Comparison of ENCODE assay signal across 28 mouse cellular contexts in genomic region chr7:133202092-133202880, GRCm38 (mm10).
DNase-seq lines count a peak whose midpoint lies in the region; ATAC-seq and TF ChIP-seq lines count a peak whose summit lies in the region.
"Had no signal": no experiment of that assay in that cellular context is flagged by ENCODE, and none has a peak within 500 bp of the region (broad histone marks: within the 10 kb centered on the region; RNA-seq: fewer than 3 reads in every experiment).

No protein-coding gene starts in this region.

- no peak for DNase-seq in kidney, postnatal 25 days
- peak; percentile 42 for DNase-seq in limb, embryonic 11.5 days (ENCODE audit: low spot score)
- DNase-seq in limb, embryonic 10.5 days (ENCODE audit: low spot score): no peak
- peak; percentile 60 for DNase-seq in ZHBTc4 (ENCODE audit: low read depth, low spot score)
- DNase-seq in limb, embryonic 14.5 days (ENCODE audit: low spot score): peak; percentile 17
- no peak for DNase-seq in heart, postnatal 14 days
- DNase-seq: adrenal gland, adult 2 months; adrenal gland, postnatal 36 days; cerebellum, adult 2 months; cerebellum, postnatal 14 days; heart, adult 2 months; kidney, postnatal 36 days; left cerebral cortex, postnatal 4 days; liver, postnatal 0 days; lung, postnatal 14 days; right cerebral cortex, postnatal 4 days; thymus, adult 2 months; thymus, postnatal 4 days had no signal

- H3K9ac ChIP-seq in kidney, embryonic 15.5 days: no peak overlapping the region
- H3K9ac ChIP-seq in limb, embryonic 11.5 days (ENCODE audit: low read length): no peak overlapping the region
- H3K9ac ChIP-seq in limb, embryonic 14.5 days (ENCODE audit: low read depth, low read length, severe bottlenecking): no peak overlapping the region
- H3K9ac ChIP-seq: heart, embryonic 12.5 days; hindbrain, embryonic 14.5 days; liver, embryonic 12.5 days; liver, postnatal 0 days; neural tube, embryonic 12.5 days had no signal

- H3K36me3 ChIP-seq in kidney, embryonic 15.5 days: no peaks in the 10 kb centered on the region
- H3K36me3 ChIP-seq in limb, embryonic 11.5 days (ENCODE audit: control insufficient read depth, insufficient read depth, low read length): no peaks in the 10 kb centered on the region
- no peaks in the 10 kb centered on the region for H3K36me3 ChIP-seq in limb, embryonic 10.5 days
- no peaks in the 10 kb centered on the region for H3K36me3 ChIP-seq in limb, embryonic 14.5 days (ENCODE audit: control insufficient read depth, insufficient read depth, low read length)
- H3K36me3 ChIP-seq: heart, embryonic 12.5 days; liver, embryonic 12.5 days; midbrain, embryonic 10.5 days; neural tube, embryonic 12.5 days had no signal

- peaks cover 28% of the 10 kb centered on the region for H3K4me1 ChIP-seq in kidney, embryonic 15.5 days
- H3K4me1 ChIP-seq in limb, embryonic 11.5 days (ENCODE audit: control insufficient read depth, insufficient read depth, low read length): peaks cover 2% of the 10 kb centered on the region; the same call in 1 of the 2 replicates
- H3K4me1 ChIP-seq in limb, embryonic 10.5 days: peaks cover 45% of the 10 kb centered on the region
- H3K4me1 ChIP-seq in limb, embryonic 14.5 days (ENCODE audit: control insufficient read depth, insufficient read depth, low read length): peaks cover 6% of the 10 kb centered on the region
- H3K4me1 ChIP-seq: liver, embryonic 12.5 days had no signal

- no peak for TF ChIP-seq POLR2A in limb, embryonic 14.5 days (IDR thresholded peaks at IDR 0.05; ENCODE audit: borderline replicate concordance, extremely low read depth, insufficient read depth, insufficient read length)

- no peak for ATAC-seq in kidney, embryonic 15.5 days (replicated peaks; ENCODE audit: low FRiP score)
- ATAC-seq in limb, embryonic 11.5 days (ENCODE audit: insufficient number of reproducible peaks, low FRiP score, low TSS enrichment, low read depth): no peak
- peak; percentile 55 for ATAC-seq in limb, embryonic 14.5 days (ENCODE audit: low FRiP score, low read depth)
- ATAC-seq: activated CD4-positive, CD25-positive, alpha-beta regulatory T cell, adult 4 months; forebrain, embryonic 16.5 days; liver, embryonic 12.5 days; liver, postnatal 0 days had no signal

- H3K9me3 ChIP-seq in kidney, embryonic 15.5 days (replicated peaks): no peaks in the 10 kb centered on the region
- no peaks in the 10 kb centered on the region for H3K9me3 ChIP-seq in limb, embryonic 11.5 days (ENCODE audit: control insufficient read depth, low read length)
- no peaks in the 10 kb centered on the region for H3K9me3 ChIP-seq in limb, embryonic 10.5 days (replicated peaks)
- no peaks in the 10 kb centered on the region for H3K9me3 ChIP-seq in limb, embryonic 14.5 days (ENCODE audit: control insufficient read depth, low read length)
- H3K9me3 ChIP-seq: heart, embryonic 12.5 days; liver, embryonic 12.5 days; midbrain, embryonic 10.5 days; neural tube, embryonic 12.5 days had no signal

- peak overlapping the region; percentile 1; the same call in 1 of the 2 replicates for H3K27ac ChIP-seq in kidney, embryonic 15.5 days
- H3K27ac ChIP-seq in limb, embryonic 11.5 days (replicated peaks; ENCODE audit: low read depth, low read length): no peak overlapping the region
- no peak overlapping the region for H3K27ac ChIP-seq in limb, embryonic 10.5 days
- no peak overlapping the region for H3K27ac ChIP-seq in limb, embryonic 14.5 days (replicated peaks; ENCODE audit: low read depth, low read length)
- H3K27ac ChIP-seq: heart, adult 2 months; hindbrain, embryonic 14.5 days; liver, embryonic 12.5 days; midbrain, embryonic 10.5 days; neural tube, embryonic 12.5 days had no signal

- H3K4me2 ChIP-seq in kidney, embryonic 15.5 days: no peak overlapping the region
- no peak overlapping the region for H3K4me2 ChIP-seq in limb, embryonic 11.5 days (ENCODE audit: low read depth, severe bottlenecking)
- H3K4me2 ChIP-seq in limb, embryonic 14.5 days (replicated peaks; ENCODE audit: low read depth, low read length, severe bottlenecking): no peak overlapping the region
- H3K4me2 ChIP-seq: heart, embryonic 12.5 days; hindbrain, embryonic 14.5 days; liver, embryonic 12.5 days; neural tube, embryonic 12.5 days had no signal

- 47% methylated on average over 13 of the region's 13 CpGs for WGBS in kidney, embryonic 15.5 days
- WGBS in limb, embryonic 11.5 days: 45% methylated on average over 13 of the region's 13 CpGs
- WGBS in limb, embryonic 10.5 days: 67% methylated on average over 13 of the region's 13 CpGs
- 39% methylated on average over 13 of the region's 13 CpGs for WGBS in limb, embryonic 14.5 days

- no peak overlapping the region for H3K4me3 ChIP-seq in kidney, embryonic 15.5 days (replicated peaks)
- no peak overlapping the region for H3K4me3 ChIP-seq in limb, embryonic 11.5 days (ENCODE audit: low read depth, low read length)
- H3K4me3 ChIP-seq in limb, embryonic 10.5 days: no peak overlapping the region
- H3K4me3 ChIP-seq in limb, embryonic 14.5 days (replicated peaks; ENCODE audit: low read length): no peak overlapping the region
- H3K4me3 ChIP-seq: erythroblast, embryonic 14.5 days; heart, adult 2 months; heart, embryonic 12.5 days; liver, embryonic 12.5 days; midbrain, embryonic 10.5 days; myocyte; neural tube, embryonic 12.5 days had no signal

- intact Hi-C loops in heart, postnatal 14 days (cut with DNase I): no loop called here

- 0 out of 2 replicates have a peak, but pooled peaks cover 5% of the 10 kb centered on the region for H3K27me3 ChIP-seq in kidney, embryonic 15.5 days
- H3K27me3 ChIP-seq in limb, embryonic 11.5 days (ENCODE audit: control insufficient read depth, insufficient read depth, low read length): no peaks in the 10 kb centered on the region
- H3K27me3 ChIP-seq in limb, embryonic 10.5 days (ENCODE audit: low read depth, poor library complexity, severe bottlenecking): peaks cover 15% of the 10 kb centered on the region
- H3K27me3 ChIP-seq in limb, embryonic 14.5 days (ENCODE audit: control insufficient read depth, insufficient read depth, low read length): peaks cover 25% of the 10 kb centered on the region
- H3K27me3 ChIP-seq: liver, embryonic 12.5 days; neural tube, embryonic 12.5 days had no signal

Comparison
In these comparisons a context has a peak if more than half of its experiments do, and no peak if none do; other contexts are left out.
1. DNase-seq: peak in limb, embryonic 11.5 days (single experiment), ZHBTc4 (single experiment) and limb, embryonic 14.5 days (single experiment); none in kidney, postnatal 25 days (0 of 2), limb, embryonic 10.5 days (single experiment) and heart, postnatal 14 days (0 of 2).